Mouse (Mus musculus) kidney, adult 18-20 months (tissue): Measurements from ENCODE around the gene Aknad1.
A peak's percentile ranks its signal among the peaks of the same experiment; 100 is the strongest.

Experiments
- DNase-seq: peaks from one replicate; pipeline ENCODE4 v3.0.0; 2021

Aknad1 gene

DNA sequence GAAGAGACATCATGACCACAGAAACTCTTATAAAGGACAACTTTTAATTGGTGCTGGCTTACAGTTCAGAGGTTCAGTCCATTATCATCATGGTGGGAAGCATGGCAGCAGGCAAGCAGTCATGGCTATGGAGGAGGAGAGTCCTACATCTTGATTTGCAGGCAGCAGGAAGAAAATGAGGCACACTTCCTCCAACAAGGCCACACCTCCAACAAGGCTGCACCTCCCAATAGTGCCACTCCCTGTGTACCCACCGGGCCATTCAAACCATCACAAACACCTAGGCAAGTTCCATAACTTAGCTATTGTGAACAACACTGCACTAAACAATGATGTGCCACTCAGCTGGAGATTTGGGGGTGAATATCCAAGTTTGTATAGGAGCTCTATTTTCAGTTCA is 15.1 kb downstream of the Aknad1 start:
- DNase-seq: no peak

DNA sequence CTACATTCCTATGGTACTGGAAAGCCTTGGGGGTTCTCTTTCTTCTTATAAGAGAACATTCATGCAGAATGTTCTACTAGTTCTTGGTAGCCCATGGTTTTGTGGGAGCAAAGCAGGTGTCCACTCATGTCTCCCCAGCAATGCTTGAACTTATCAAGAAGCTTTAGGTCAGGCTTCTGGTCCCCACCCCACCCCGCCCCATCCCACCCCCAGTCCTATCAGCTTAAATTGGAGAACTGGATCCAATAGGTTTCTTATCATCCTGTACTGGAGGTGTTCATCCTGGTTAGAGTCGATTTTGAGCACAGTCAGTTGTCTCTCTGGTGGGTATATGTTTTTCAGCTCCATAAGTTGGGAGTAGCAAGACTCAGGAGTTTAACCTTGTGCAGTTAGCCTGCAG is 16.1 kb downstream of the Aknad1 start:
- DNase-seq: no peak

DNA sequence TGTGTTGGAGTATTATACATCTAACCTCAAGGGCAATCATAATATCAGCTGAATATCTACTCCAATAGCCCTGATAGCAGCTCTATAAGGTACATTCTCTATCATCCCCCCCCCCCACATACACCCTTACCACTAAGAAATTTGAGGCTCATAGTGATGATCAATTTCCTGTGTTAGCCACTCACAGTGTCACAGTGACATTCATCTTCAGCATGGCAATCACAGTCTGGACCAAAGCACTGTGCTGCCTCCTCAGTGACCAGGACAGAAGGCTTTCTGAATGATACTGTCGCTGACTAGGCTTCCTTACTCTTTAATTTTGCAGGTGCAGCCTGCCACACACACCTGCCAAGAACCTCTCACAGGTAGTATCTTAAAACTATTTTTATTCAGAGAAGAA is 16.7 kb downstream of the Aknad1 start:
- DNase-seq: no peak

DNA sequence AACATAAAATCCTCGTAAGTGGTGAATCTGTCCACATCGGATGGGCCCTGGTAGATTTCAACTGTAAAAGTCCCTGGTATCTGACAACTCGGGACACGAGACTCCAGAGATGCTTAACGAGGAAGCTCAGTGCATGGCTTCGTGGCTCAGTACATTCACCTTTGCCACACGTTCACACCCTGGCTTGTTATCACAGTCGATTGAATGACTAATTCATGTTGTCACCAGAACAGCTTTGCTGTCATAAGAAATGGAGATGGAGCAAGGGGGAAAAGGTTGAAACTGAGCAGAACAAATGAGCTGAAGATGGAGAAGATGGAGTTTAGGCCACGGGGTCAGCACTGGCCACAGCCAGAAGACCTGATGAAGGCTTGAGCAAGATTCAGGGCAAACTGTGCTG is 18.1 kb downstream of the Aknad1 start:
- DNase-seq: no peak

DNA sequence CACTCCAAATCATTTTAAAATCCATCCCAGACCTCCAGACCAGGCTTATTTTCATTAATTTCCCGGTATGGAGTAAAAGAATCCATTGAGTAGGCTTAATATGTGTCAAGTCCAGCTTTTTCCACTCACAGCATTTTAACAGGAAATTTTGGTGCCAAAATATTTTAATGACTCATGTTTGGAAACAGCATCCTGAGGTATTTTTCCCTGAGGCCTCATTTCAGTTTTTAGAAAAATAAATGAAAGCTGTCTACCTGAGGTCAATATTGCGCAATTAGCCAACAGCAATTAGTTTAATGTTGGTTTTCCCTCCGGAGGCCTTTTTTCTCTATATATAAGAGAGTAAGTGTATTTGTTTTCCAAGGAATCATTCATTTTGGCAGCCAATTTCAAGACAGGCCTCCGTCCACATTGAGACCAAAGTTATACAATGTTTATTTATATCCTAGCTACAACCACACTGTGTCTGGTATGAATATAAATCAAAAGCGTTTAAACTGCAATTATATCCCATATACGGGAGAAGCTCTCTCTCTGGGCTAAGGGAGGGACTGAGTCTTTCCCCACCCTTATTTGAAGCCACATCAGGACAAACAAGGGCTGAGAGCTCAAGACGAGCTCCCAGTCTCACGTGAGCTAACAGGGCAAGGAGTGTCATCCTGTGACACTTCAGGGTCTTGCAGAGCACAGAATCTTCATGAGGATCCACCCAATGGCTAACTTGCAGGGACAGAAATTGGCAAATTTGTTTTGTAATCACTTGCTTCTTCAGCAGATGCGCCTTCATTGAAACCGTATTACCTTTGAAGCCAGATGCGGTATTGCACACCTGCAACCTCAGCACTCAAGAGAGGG is 20.3 kb downstream of the Aknad1 start:
- DNase-seq: no peak

DNA sequence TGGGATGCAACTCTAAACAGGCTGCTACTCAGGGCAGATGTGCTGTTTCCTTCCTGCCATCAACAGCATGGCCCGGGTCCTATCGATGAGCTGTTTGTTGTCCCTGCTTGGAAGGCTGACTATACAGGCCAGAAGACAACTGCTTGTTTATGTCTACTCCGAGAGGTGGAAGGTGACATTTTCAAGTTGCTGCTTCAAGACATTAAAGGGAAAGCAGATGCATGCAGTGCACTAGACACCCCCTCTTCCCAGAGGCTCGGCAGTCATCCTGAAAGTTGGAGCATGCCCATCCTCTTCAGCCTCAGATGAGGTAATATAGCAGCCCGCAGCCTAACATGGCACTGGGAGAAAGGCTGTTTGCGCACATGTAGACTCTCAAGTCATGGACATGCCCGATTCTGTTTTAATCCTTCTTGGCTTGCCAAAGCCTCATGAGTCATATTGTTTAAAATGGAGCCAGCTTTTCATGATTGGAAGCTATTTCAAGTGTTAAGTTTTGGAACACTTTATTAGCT is 23.2 kb downstream of the Aknad1 start:
- DNase-seq: no peak

DNA sequence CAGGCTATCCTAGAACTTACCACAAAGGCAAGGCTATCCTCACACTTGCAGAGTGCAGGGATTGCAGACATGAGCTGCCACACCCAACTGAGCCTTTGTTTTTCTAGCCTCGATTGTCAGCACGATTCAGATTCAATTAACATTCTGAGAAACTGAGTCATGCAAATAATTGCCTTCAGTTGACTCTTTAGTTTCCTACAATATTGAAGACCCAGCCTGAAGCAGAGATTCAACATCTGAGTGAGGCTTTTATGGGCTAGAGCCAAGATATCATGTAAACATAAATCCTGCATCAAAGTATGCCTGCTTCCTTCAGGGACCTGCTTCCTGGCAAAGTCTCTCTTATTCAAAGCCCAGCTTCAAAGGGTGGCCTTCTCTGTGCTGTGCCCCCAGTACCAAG is 24.2 kb downstream of the Aknad1 start:
- no peak for DNase-seq

DNA sequence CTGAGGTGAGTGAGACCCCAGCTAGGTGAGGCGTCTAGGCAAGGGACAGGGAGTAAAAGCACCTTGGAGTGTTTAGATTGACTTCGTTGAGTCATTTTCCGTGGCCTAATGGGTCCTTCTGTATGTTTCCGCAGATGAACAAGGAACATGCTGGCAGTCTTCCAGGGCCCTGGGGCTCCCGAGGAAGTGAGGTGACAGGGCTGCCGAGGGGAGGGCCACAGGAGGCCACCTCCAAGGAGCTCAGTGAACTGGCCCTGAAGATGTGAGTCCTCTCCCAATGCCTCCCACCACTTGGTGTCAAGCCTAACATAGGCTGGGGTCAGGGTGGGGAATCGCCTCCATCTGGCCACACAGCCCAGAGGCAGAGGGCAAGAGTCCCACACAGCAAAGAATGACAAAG is 25.5 kb downstream of the Aknad1 start:
- DNase-seq: no peak

DNA sequence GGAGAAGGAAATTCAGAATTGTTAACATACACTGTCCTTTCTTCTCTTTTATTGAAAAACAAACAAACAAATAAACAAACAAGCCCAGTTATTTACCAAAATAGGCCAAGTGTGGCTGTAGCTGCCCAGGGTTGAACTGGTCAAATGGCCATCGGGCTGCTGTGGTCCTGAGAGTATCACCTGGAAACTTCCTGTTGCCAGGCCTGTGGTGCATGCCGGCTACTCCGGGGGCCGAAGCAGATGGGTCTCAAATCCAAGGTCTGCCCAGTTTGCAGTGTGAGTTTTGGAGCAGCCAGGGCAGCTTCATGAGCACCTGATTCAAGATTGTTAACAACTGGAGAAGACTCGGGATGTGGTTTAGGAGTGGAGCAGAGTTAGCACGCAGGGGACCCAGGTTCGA is 26.0 kb downstream of the Aknad1 start:
- no peak for DNase-seq

DNA sequence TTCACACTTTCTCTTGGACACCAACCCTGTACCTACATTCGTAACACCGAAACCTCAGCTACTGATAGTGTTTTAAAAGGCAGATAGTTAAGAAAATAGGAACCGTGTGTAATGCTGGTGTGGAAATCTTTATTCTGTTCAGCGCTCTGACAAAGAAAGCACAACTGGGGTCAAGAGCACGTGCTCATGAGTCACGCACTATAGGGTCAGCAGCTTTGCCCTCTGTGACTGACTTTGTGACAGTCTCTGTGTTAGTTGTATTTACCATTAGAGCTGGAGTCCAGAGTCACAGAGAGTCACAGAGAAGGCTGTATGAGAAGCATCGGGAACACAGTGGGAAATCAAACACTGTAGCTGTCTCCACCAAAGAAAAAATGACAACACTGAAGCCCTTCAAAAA is 27.5 kb downstream of the Aknad1 start:
- no peak for DNase-seq

DNA sequence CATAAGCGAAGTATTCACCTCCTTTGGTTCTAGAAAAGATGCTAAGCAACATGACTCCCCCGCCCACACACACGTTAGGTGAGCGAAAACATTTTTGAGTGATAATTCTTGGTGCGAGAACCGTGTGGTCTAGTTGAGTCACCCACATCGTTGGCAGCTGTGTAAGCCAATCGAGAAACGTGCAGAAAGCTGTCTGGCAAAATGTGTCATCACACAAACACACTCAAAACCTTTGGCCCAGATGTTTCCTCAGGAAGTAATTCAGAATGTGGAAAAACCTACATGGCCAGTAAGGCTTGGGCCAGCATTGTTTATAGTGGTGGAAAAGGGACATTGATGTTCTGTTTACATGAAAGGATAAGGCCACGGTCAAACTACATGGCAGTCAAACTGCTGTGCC is 28.0 kb downstream of the Aknad1 start:
- DNase-seq: no peak

DNA sequence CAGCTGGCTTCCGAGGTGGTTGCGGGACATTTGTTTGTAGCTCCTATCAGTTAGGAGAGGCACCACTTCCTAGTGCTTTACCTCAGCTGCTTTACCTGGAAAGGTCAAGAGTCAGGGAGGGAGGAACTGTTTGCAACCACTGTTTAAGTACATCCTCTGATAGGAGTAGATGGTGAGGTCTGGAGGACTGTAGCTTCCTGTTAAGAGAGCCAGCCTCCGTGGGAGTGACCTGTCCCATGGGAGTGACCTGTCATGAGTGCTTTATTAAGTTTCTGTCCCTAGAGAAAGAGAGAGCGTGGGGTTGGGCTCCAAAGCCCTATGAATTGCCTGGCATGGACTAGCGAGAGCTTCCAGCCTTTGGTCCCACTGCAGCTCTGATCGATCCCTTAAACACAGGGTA is 30.1 kb downstream of the Aknad1 start:
- DNase-seq: no peak

DNA sequence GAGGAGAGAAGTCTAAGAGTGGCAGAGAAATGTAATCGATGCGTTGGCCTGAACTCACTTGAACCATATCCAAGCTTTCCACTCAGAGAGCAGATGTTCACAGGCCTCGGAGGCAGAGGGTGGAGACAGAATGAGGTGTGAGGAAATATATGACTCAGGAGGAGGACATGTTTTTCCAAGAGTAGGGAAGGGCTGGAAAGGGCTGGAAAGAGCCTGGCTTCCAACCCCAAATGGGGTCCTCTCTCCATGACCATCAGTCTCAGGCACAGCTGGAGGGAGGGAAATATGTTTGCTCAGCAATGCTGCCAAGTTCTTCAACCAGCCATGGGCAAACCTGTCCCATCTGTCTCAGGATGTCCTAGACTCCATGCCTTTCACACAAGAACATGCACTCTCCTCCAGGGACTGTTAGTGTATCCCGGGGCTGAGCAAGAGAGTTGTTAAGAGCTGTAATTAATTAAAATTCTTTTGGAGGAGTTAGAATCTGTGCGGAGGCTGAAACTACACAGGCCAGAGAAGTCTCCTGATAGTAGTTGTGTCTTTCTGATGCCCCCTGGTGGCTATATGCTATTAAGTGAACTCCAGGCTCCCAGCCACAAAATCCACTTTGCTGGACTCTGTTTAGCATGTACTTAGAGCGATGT is 31.4 kb downstream of the Aknad1 start:
- peak; percentile 64 for DNase-seq

DNA sequence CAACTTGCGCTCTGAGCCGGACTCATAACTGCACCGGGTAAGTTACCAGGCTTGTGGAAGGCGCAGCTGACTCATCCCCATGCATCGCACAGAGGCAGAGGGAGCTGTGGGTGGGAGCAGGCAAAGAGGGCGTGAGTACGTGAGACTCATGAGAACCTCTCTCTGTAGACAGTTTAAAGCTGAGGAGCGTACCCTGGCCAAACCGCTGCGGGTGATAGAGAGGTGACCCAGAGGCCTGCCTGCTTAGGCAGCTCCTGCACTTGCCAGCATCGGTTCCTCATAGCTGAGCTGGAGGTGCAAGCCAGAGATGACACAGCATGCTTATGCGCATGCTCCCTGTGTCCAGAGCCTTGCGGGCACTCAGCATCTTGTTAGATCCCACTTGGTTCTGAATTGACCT is 32.8 kb downstream of the Aknad1 start:
- DNase-seq: no peak

DNA sequence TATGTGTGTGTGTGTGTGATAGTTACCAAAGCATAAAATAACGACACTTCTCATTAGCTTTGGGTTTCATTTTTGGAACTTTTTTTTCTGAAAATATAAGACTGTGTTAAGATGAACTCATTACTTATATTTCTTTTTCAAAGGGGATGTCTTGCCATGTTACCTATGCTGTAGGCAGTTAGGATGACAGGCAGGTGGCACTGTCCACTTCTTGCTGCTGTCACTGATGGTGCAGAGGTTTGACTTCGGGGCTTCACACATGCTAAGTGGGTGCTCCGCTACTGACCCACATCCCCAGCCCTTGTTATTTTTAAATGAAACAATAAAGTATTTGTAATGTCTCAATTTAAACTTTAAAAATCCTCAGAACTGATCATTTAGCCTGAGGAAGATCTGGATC is 33.4 kb downstream of the Aknad1 start:
- no peak for DNase-seq

DNA sequence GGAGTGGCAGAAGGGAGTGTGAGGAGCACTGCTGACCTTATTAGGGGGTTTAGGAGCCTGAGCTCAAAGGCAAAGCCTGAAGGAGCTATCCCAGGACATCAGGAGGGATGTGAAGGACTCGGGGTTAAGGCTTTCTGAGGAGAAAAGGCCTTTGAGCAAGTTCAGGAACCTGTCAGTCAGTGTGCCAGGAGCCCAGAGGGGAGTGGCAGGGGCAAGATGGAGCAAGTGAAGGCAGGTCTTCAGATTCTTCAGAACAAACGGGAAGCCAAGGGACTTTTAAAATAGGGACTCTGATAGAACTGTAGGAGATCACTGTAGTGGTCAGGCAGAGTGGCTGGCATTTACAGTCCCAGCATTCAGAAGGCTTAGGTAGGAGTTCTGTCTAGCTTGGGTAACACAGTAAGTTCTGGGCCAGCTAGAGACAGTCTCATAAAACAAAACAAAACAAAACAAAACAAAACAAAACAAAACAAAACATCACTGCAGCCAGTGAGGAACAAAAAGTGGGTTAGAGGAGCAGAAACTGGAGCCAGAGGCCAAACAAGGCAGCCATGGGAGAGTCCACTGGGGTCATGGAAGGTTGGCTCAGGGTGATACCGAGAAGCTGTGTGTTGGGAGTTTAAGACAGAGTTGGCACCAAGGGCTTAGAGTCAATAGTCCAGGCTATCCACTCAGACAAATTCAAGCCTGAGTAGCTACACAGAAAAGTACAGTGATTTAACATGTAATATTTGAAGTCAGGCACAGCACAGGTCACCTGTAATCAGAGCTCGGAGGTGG is 39.5 kb downstream of the Aknad1 start:
- no peak for DNase-seq

DNA sequence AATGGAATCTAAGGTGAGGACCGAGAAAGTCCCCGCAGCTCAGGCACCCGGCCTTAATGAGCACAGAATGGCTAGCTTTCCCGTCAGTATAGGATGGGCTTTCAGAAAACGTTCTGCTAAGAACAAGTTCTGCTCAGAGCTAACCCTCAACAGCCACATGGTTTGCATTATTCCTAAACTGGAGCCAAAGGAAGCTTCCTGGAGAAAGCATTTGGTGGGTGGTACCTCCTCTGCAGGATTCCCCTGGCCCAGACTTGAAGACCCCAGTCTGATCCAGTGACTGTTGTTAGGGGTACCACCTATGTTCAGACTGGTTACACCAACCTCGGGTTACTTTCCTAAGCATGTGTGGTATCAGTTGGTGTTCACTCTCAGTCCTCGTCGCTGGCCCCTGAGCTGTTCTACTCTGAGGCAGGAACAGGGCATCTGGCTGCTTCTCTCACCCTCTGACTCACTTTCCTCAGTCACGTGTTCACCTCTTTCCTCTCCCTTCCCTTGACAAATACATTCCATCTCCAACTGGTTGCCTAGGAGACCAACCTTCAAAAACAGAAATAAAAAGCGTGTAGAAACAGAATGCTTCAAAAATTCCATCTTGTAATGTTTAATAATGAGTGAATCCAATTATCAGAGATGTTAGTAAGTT is 41.9 kb downstream of the Aknad1 start:
- no peak for DNase-seq

DNA sequence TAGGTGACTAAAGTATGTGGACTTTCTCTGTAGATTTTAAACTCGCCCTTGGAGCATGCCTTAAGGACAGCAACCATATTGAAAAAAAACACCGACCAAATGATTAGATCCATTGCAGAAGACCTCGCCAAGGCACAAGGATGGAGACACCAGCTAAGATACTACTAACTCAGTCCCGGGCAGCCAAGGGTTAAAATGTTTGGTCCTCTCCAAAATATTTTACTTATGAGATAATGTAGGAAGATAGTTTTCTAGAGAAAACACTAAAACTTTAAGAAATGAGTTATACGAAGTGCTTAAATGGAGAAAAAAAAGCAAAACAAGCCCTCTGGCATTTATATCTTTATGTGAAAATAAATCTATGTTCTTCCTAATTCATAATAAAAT is 42.4 kb downstream of the Aknad1 start:
- DNase-seq: no peak

DNA sequence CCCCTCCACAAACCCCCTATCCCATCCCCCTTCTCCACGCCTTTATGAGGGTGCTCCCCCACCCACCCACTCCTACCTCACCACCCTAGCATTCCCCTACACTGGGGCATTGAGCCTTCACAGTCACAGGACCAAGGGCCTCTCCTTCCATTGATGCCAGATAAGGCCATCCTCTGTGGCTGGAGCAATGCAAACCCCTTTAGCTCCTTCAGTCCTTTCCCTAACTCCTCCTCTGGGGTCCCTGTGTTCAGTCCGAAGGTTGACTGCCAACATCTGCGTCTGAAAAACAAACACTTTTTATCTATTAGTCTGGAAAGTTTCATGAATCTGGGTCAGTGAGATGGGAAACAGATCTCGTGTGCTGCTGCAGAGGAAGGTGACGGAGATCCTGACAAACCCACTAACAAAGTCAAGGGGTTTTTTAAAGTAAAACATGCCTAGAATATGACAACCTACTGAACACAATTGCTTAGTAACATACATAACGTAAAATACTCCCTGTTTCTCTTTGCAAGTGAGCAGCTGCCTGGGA is 43.0 kb downstream of the Aknad1 start:
- DNase-seq: no peak

DNA sequence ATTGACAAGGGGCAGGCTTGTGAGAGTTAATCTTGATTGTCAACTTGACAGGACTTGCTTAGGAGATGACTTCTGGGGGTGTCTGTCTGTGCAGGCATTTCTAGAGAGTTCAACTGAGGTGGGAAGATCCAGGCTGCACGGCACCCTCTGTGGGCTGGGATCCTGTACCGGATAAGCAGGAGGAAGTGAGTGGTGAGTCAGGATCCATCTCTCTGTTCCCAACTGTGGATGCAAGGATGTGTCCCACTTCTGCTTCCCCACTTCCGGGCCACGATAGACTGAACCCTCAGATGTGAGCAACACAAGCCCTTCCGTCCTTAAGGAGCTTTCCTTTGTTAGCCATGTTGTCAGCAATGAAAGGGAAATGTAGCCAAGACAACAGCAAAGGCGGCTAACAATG is 47.1 kb downstream of the Aknad1 start:
- DNase-seq: no peak

DNA sequence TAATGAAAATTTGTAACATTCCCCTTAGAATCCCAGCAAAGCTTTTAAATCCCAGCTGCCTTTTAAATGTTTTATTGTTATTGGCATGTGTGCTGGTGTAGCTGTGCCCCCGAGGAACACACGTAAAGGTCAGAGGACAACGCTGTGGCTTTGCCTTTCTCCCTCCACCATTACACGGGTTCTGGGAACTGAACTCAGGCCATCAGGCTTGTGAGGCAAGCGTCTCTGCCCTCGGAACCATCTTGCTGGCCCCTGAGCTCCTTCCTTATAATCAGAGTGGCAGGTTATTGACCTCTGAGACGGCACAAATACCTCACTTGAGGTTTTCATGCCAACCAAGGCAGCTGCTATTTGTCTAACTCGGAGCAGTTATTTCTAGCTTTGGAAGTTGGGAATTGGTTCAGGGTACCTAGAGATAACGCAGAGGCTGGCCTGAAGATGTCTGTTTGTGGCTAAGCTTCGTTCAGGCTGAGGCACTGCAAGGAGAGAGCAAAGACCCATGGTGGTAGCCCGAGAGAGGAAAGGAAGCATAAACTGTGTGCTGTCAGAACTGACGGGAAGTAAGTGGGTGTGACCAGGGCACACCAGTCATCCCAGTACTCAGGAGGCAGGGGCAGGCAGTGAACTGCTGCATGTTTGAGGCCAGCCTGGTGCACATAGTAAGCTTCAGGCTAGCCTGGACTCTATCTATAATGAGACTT is 48.4 kb downstream of the Aknad1 start:
- no peak for DNase-seq

DNA sequence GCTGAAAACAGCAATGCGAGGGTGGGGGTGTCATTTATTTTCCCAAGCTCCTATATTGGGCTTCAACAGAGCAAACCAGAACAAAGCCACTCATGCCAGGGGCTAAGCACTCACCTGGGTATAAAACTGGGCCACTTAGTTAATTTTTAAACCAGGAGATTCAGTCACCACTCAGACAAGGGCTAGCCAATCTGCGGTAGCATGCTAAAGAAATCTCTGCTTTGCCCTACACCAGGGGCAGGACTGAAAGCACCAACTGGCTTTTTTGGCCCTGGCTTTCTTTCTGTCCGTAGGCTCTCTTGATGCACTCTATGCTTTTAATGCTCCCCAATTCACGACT is 49.0 kb downstream of the Aknad1 start:
- DNase-seq: peak; percentile 13
